Mouse (Mus musculus) myocyte (in vitro differentiated cells): Measurements from ENCODE around the gene Mapk13.

Experiments
- MYOD1 ChIP-seq, 3 experiments: IDR thresholded peaks; one replicate each; pipeline ENCODE4 v1.6.1; 2011; ENCODE audit warnings: control low read depth in 2 of 3, low read depth in 2 of 3, mild to moderate bottlenecking in 2 of 3, moderate library complexity in 1 of 3; ENCODE audit not compliant: insufficient read length in 2 of 3, control insufficient read depth in 1 of 3
- MYOG ChIP-seq, 3 experiments: IDR thresholded peaks; one replicate each; pipeline ENCODE4 v1.6.1; 2011; ENCODE audit warnings: control low read depth in 2 of 3, low read depth in 2 of 3, mild to moderate bottlenecking in 2 of 3; ENCODE audit not compliant: insufficient read length in 2 of 3, control insufficient read depth in 1 of 3, insufficient read depth in 1 of 3
- POLR2A ChIP-seq: IDR thresholded peaks from one replicate; pipeline ENCODE4 v1.6.1; 2011; ENCODE audit warnings: low read depth, mild to moderate bottlenecking, control low read depth, moderate library complexity; ENCODE audit not compliant: insufficient read length
- USF1 ChIP-seq: IDR thresholded peaks from one replicate; pipeline ENCODE4 v1.6.1; 2011; ENCODE audit warnings: low read depth, mild to moderate bottlenecking, control low read depth, moderate library complexity

DNA sequence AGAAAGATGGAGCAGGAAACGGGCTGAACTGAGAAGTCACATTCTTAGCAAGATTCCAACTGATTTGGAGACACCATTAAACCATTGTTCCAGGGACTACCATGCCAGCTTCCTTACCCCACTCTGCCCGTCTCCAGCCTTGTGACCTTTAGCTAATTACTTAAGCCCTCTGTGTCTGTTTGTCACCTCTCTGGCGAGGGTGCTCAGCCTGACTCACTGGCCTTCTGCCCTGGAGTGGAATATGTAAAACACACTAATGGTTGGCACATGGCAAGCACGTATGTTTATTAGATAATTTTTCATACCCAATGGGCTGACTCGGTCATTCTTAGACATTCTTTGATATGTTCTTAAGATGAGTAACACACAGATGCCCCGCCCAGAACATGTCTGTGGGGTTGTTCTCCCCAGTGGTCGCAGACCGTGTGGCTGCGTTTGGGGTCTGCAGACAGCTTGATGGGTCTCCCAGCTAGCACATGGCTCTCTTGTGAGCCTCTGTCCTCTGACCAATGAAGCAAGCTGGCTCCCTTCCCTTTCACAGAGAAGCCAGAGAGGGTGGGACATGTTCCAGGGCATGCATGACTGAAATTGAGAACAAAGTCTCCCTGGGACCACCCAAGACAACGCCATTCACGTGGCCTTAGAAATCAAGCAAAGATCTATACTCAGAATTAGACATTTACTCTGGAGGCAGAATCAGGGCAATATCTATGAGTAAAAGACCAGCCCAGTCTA is 2.1 kb upstream of the Mapk13 start:
- TF ChIP-seq POLR2A (no peak), USF1 (no peak), MYOG (IDR thresholded peaks at IDR 0.05; ENCODE audit: control insufficient read depth in 1 of 3, insufficient read depth in 1 of 3, insufficient read length in 2 of 3, low read depth in 2 of 3) (no peak), MYOD1 (IDR thresholded peaks at IDR 0.05; ENCODE audit: control insufficient read depth in 1 of 3, insufficient read length in 2 of 3, low read depth in 2 of 3) (no peak)
